Mouse (Mus musculus) hindbrain, postnatal 0 days (tissue): ENCODE results near the gene Usp48. TPM values are rescaled to one million over a fixed set of nuclear protein-coding genes. Genes with fewer than 3 reads are reported as not detected.

Experiments used
- ATAC-seq: fragments of 200-750 bp; cut with Nextera tagmentation; 2 replicates; pipeline ENCODE4 v1.8.0; 2017; ENCODE audit warnings: mild to moderate bottlenecking, moderate TSS enrichment, moderate library complexity
- DNase-seq: peaks from one replicate; pipeline ENCODE4 v3.0.0-alpha.2; 2015; ENCODE audit warnings: low spot score
- H3K27ac ChIP-seq: fragments of 300-500 bp; sonication (generic); 2 replicates; pipeline ENCODE4 v1.5.1; 2014; ENCODE audit warnings: mild to moderate bottlenecking
- H3K27me3 ChIP-seq: fragments of 300-500 bp; sonication (generic); 2 replicates; pipeline ENCODE4 v1.6.1; 2014; ENCODE audit warnings: low read length, mixed read lengths; ENCODE audit not compliant: insufficient read depth
- H3K36me3 ChIP-seq: fragments of 300-500 bp; sonication (generic); 2 replicates; pipeline ENCODE4 v1.6.1; 2014; ENCODE audit warnings: low read length, mixed read lengths; ENCODE audit not compliant: insufficient read depth
- H3K4me1 ChIP-seq: fragments of 300-500 bp; sonication (generic); 2 replicates; pipeline ENCODE4 v1.6.1; 2014; ENCODE audit warnings: antibody characterized with exemption, low read length, mixed read lengths; ENCODE audit not compliant: insufficient read depth
- H3K4me2 ChIP-seq: fragments of 300-500 bp; sonication (generic); 2 replicates; pipeline ENCODE4 v1.6.1; 2014; ENCODE audit warnings: low read depth, mild to moderate bottlenecking, low read length, moderate library complexity, mixed read lengths
- H3K4me3 ChIP-seq: fragments of 300-500 bp; sonication (generic); 2 replicates; pipeline ENCODE4 v1.5.1; 2014; ENCODE audit warnings: low read length
- H3K9ac ChIP-seq: fragments of 300-500 bp; sonication (generic); replicated peaks from 2 replicates; pipeline ENCODE4 v1.6.1; 2014; ENCODE audit warnings: mild to moderate bottlenecking, low read length, moderate library complexity, mixed read lengths
- H3K9me3 ChIP-seq: fragments of 300-500 bp; sonication (generic); 2 replicates; pipeline ENCODE4 v1.6.1; 2016; ENCODE audit warnings: low read length, mixed read lengths
- CTCF ChIP-seq: IDR thresholded peaks from 2 replicates; pipeline ENCODE4 v1.5.1; 2016; ENCODE audit warnings: antibody characterized with exemption, control low read depth, low read depth
- WGBS: fragments of 180-500 bp; shearing (Covaris S2); extraction: QIAGEN DNeasy Blood & Tissue Kit; methylation state at CpG from one replicate; pipeline ENCODE4 v1.1.7; 2014; 5-methylcytosine and 5-hydroxymethylcytosine counted together
- polyA plus RNA-seq: library from polyadenylated mRNA; unstranded; fragments of >200 nt; fragmentation: Nextera tagmentation; extraction: Ambion mirVana; gene quantifications from 2 replicates; pipeline ENCODE4 v1.2.1, GENCODE M21; 2015
- total RNA-seq: library from RNA; depleted of rRNA; stranded (reverse); fragments of >200 nt; gene quantifications from 2 replicates; pipeline ENCODE4 v1.2.3, GENCODE M21; 2014

Usp48 gene
- total and polyA plus RNA-seq, 2 experiments from 2014 or later, result 45.6 to 63.8 TPM

DNA sequence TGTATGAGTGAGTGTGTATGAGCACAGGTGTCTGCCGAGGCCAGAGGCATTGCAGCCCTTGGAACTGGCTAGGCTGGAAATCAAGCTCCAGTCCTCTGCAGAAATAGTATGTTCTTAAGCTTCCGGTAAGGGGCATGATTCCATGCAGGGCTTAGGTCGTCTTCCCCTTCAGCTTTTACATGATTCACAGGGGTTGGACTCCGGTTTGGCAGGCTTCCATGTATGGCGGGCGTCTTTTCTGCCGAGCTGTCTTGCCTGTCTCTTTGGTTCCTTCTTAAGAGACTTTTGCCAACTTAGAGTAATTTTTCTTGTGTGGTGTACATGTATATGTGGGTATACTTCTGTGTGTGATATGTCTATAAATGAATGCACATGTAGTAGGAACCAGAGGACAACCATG is 35.8 kb downstream of the Usp48 start:
- no peak for DNase-seq
- Histone ChIP-seq H3K27ac (no peak overlapping the region), H3K9me3 (no peaks in the 10 kb centered on the region), H3K4me1 (no peaks in the 10 kb centered on the region), H3K4me2 (no peak overlapping the region), H3K27me3 (no peaks in the 10 kb centered on the region), H3K4me3 (no peak overlapping the region), H3K36me3 (peaks cover 49% of the 10 kb centered on the region), H3K9ac (no peak overlapping the region)
- WGBS, result 57% methylated on average over 7 of the region's 7 CpGs
- TF ChIP-seq CTCF, result no peak
- ATAC-seq, result no peak

DNA sequence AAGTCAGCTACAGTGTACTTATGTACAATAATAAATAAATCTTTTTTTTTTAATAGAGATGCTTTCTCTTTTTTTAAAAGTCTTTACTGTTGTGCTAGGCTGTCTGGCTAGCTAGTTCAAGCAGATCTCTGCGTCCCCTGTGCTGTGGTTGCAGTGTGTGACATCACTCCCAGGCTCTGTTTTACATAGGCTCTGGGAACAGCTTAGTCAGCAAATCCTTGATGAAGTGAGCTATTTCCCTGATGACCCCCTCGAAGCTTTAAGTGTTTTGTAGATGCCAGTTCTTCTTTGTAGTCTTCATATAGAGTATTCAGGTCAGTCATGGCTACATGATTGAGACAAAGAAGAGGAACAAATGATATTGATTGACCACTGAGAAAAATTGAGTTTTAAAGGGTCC is 36.6 kb downstream of the Usp48 start:
- TF ChIP-seq CTCF, result no peak
- no peak overlapping the region for H3K9ac ChIP-seq
- WGBS, result 87% methylated on average over 2 of the region's 2 CpGs
- ATAC-seq, result no peak
- peaks cover 48% of the 10 kb centered on the region for H3K36me3 ChIP-seq
- no peaks in the 10 kb centered on the region for H3K9me3 ChIP-seq
- no peak overlapping the region for H3K4me3 ChIP-seq
- no peaks in the 10 kb centered on the region for H3K27me3 ChIP-seq
- H3K4me2 ChIP-seq, result no peak overlapping the region
- H3K4me1 ChIP-seq, result no peaks in the 10 kb centered on the region
- H3K27ac ChIP-seq, result no peak overlapping the region
- DNase-seq, result no peak

GRCm38 (mm10) chr4:137631596-137631995 is 38.0 kb downstream of the Usp48 start:
- H3K27ac ChIP-seq, result no peak overlapping the region
- 64% methylated on average over 3 of the region's 3 CpGs for WGBS
- H3K27me3 ChIP-seq, result no peaks in the 10 kb centered on the region
- TF ChIP-seq CTCF, result no peak
- no peak overlapping the region for H3K4me2 ChIP-seq
- H3K9me3 ChIP-seq, result no peaks in the 10 kb centered on the region
- no peak overlapping the region for H3K9ac ChIP-seq
- DNase-seq, result no peak
- no peaks in the 10 kb centered on the region for H3K4me1 ChIP-seq
- no peak overlapping the region for H3K4me3 ChIP-seq
- H3K36me3 ChIP-seq, result peaks cover 54% of the 10 kb centered on the region
- no peak for ATAC-seq

DNA sequence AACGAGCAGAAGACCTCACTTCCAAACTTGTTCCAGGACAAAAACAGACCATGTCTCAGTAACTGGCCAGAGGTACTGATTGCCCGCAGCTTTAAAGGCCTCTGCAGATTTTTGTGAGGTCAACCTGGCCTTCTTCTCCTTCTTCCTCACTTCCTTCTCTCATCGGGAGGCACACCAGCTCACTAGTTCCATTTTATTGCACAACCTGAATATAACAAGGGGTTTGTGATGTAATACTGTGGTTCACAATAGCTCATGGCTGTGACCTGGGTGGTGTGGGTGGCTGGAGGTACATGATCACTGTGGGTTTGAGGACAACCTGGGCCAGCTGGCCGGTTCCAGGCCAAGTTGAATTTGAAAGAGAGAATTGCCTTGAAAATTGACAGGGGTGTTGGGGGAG is 39.8 kb downstream of the Usp48 start:
- Histone ChIP-seq H3K36me3 (peaks cover 63% of the 10 kb centered on the region), H3K9me3 (no peaks in the 10 kb centered on the region), H3K4me2 (no peak overlapping the region), H3K4me1 (no peaks in the 10 kb centered on the region), H3K9ac (no peak overlapping the region), H3K27me3 (no peaks in the 10 kb centered on the region), H3K4me3 (no peak overlapping the region), H3K27ac (no peak overlapping the region)
- TF ChIP-seq CTCF, result no peak
- no peak for DNase-seq
- 83% methylated on average over 4 of the region's 4 CpGs for WGBS
- ATAC-seq, result no peak

- TF ChIP-seq CTCF, result peak; percentile 21; the same call in 1 of the 2 replicates
- no peak overlapping the region for H3K27ac ChIP-seq
- WGBS, result 86% methylated on average over 3 of the region's 3 CpGs
- H3K4me1 ChIP-seq, result no peaks in the 10 kb centered on the region
- no peak for ATAC-seq
- no peak for DNase-seq
- no peaks in the 10 kb centered on the region for H3K27me3 ChIP-seq
- no peak overlapping the region for H3K4me2 ChIP-seq
- H3K4me3 ChIP-seq, result no peak overlapping the region
- no peak overlapping the region for H3K9ac ChIP-seq
- no peaks in the 10 kb centered on the region for H3K9me3 ChIP-seq
- H3K36me3 ChIP-seq, result peaks cover 72% of the 10 kb centered on the region
Measured at GRCm38 (mm10) chr4:137636597-137636996, 43.0 kb downstream of the Usp48 start.

DNA sequence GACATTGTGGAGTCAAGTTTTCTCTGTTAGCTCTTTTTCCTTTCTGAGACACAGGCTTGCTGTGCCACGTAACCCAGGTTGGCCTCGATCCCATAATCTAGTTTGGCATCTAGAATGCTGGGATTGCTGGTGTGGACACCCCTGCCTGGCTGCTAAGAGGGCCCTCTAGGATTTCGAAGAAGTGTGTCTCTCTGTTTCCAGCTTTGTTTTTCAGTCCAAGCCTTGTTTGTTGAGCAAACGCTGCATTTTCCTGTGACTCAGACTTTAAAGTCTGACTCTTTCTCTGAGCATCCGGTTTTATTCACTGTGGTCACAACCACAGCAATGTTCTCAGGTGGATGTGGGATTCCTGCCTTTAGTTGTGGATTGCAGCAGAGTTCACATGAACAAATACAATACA is 48.0 kb downstream of the Usp48 start:
- Histone ChIP-seq H3K9ac (no peak overlapping the region), H3K4me3 (no peak overlapping the region), H3K27ac (no peak overlapping the region), H3K36me3 (peaks cover 63% of the 10 kb centered on the region), H3K9me3 (no peaks in the 10 kb centered on the region), H3K27me3 (no peaks in the 10 kb centered on the region), H3K4me1 (no peaks in the 10 kb centered on the region), H3K4me2 (no peak overlapping the region)
- ATAC-seq (no peak), DNase-seq (no peak)
- WGBS, result 73% methylated on average over 5 of the region's 5 CpGs
- no peak for TF ChIP-seq CTCF

DNA sequence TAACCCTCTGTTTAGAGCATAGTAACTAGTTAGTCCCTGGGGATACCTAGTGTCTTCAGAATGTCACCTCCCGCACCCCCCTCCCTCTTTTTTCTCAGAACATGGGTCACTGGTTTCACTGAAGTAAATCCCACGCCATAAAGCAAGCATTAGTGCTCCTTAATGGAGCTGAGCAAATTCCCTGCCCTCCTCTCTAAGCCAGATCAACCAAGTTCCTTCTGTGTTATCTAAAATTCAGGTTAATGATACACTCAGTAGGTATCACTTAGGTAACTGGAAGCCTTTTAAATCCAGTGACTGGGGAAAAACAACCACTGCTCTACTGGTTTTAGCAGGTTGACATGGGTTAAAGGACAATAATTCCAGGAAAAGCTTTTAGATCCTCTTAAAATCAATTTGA is 48.5 kb downstream of the Usp48 start:
- no peak overlapping the region for H3K9ac ChIP-seq
- TF ChIP-seq CTCF, result no peak
- no peaks in the 10 kb centered on the region for H3K9me3 ChIP-seq
- DNase-seq, result no peak
- no peak overlapping the region for H3K27ac ChIP-seq
- no peak overlapping the region for H3K4me2 ChIP-seq
- no peak overlapping the region for H3K4me3 ChIP-seq
- H3K4me1 ChIP-seq, result no peaks in the 10 kb centered on the region
- 57% methylated on average over 2 of the region's 2 CpGs for WGBS
- peaks cover 63% of the 10 kb centered on the region for H3K36me3 ChIP-seq
- ATAC-seq, result no peak
- H3K27me3 ChIP-seq, result no peaks in the 10 kb centered on the region
